Mouse (Mus musculus) bone marrow, adult 2 months (tissue): ENCODE measurements around the gene Atp6v0a2. TPM values are rescaled to one million over a fixed set of nuclear protein-coding genes. Genes with fewer than 3 reads are reported as not detected.

ENCODE experiments used
- H3K27ac ChIP-seq: fragments of 200-500 bp; 2 replicates; pipeline ENCODE4 v1.5.1; 2012; ENCODE audit warnings: low read depth, mild to moderate bottlenecking, control low read depth, inconsistent platforms, low read length; ENCODE audit not compliant: control insufficient read depth, poor library complexity, insufficient read depth
- H3K4me1 ChIP-seq: fragments of 200-500 bp; 2 replicates; pipeline ENCODE4 v1.6.1; 2011; ENCODE audit warnings: low read length; ENCODE audit not compliant: control insufficient read depth, insufficient read depth
- H3K4me3 ChIP-seq: fragments of 200-500 bp; replicated peaks from 2 replicates; pipeline ENCODE3; 2011; ENCODE audit warnings: mild to moderate bottlenecking, low read depth, low read length, control low read depth; ENCODE audit not compliant: control insufficient read depth
- CTCF ChIP-seq: fragments of 200-500 bp; IDR thresholded peaks from 2 replicates; pipeline ENCODE4 v1.5.1; 2011; ENCODE audit warnings: low read length, control low read depth; ENCODE audit not compliant: control insufficient read depth, insufficient read depth
- POLR2A ChIP-seq: fragments of 200-500 bp; IDR thresholded peaks from 2 replicates; pipeline ENCODE4 v1.6.1; 2011; ENCODE audit warnings: low read depth, mild to moderate bottlenecking, control low read depth, low read length, borderline replicate concordance; ENCODE audit not compliant: control insufficient read depth
- WGBS: fragments of 180-500 bp; shearing (Covaris S2); methylation state at CpG from one replicate; pipeline ENCODE4 v1.1.7; 2018; 5-methylcytosine and 5-hydroxymethylcytosine counted together
- polyA plus RNA-seq: library from polyadenylated mRNA; stranded (reverse); fragments of >200 nt; gene quantifications from 2 replicates; pipeline ENCODE4 v1.2.4, GENCODE M21; 2011; ENCODE audit warnings: low replicate concordance; ENCODE audit not compliant: missing spikeins, insufficient read depth, insufficient read length

Gene Atp6v0a2
- polyA plus RNA-seq, 1 experiment = 23.4 TPM

- no peak overlapping the region for H3K4me3 ChIP-seq
- WGBS = 86% methylated on average over 3 of the region's 3 CpGs
- H3K4me1 ChIP-seq = no peaks in the 10 kb centered on the region
- H3K27ac ChIP-seq = no peak overlapping the region
- TF ChIP-seq CTCF = no peak
- TF ChIP-seq POLR2A = no peak
These were observed 115.5 kb downstream of the Atp6v0a2 start for GRCm38 (mm10) chr5:124743841-124744240.

- Histone ChIP-seq H3K27ac (no peak overlapping the region), H3K4me3 (no peak overlapping the region), H3K4me1 (no peaks in the 10 kb centered on the region)
- TF ChIP-seq POLR2A (no peak), CTCF (no peak)
- WGBS = 91% methylated on average over 15 of the region's 15 CpGs
These were observed 117.8 kb downstream of the Atp6v0a2 start for GRCm38 (mm10) chr5:124746220-124746619.

GRCm38 (mm10) chr5:124748296-124748695, 119.9 kb downstream of the Atp6v0a2 start:
- TF ChIP-seq POLR2A (no peak), CTCF (no peak)
- H3K27ac ChIP-seq = no peak overlapping the region
- no peak overlapping the region for H3K4me3 ChIP-seq
- no peaks in the 10 kb centered on the region for H3K4me1 ChIP-seq
- WGBS = 83% methylated on average over 18 of the region's 18 CpGs

GRCm38 (mm10) chr5:124751656-124752055, 123.3 kb downstream of the Atp6v0a2 start:
- 79% methylated on average over 9 of the region's 9 CpGs for WGBS
- no peak overlapping the region for H3K4me3 ChIP-seq

GRCm38 (mm10) chr5:124761011-124761410, 132.6 kb downstream of the Atp6v0a2 start:
- TF ChIP-seq POLR2A (no peak), CTCF (peak; percentile 53)
- 53% methylated on average over 18 of the region's 18 CpGs for WGBS
- Histone ChIP-seq H3K4me3 (no peak overlapping the region), H3K4me1 (no peaks in the 10 kb centered on the region), H3K27ac (no peak overlapping the region)

More at GRCm38 (mm10) chr5:124751656-124752055, 123.3 kb downstream of the Atp6v0a2 start:
- Histone ChIP-seq H3K4me1 (no peaks in the 10 kb centered on the region; the same call in 1 of the 2 replicates), H3K27ac (no peak overlapping the region)
- no peak for TF ChIP-seq CTCF
- no peak for TF ChIP-seq POLR2A

GRCm38 (mm10) chr5:124761787-124762186, 133.4 kb downstream of the Atp6v0a2 start:
- H3K27ac ChIP-seq = no peak overlapping the region
- H3K4me1 ChIP-seq = no peaks in the 10 kb centered on the region
- 80% methylated on average over 1 of the region's 1 CpGs for WGBS
- TF ChIP-seq POLR2A = no peak
- no peak for TF ChIP-seq CTCF
- H3K4me3 ChIP-seq = no peak overlapping the region

Other genes with a start within 250 kb of the Atp6v0a2 start
- 26.5 and 50.4 TPM in 2 replicates for gene Sbno1, start 202.6 kb upstream of the Atp6v0a2 start, polyA plus RNA-seq
- 100.0 and 137 TPM in 2 replicates for gene Kmt5a, start 188.6 kb upstream of the Atp6v0a2 start, polyA plus RNA-seq
- gene Rilpl2, start 150.2 kb upstream of the Atp6v0a2 start, polyA plus RNA-seq = 13.5 and 18.3 TPM in 2 replicates
- 12.7 and 24.2 TPM in 2 replicates for gene Snrnp35, start 145.4 kb upstream of the Atp6v0a2 start, polyA plus RNA-seq
- gene Rilpl1, start 97.2 kb upstream of the Atp6v0a2 start, polyA plus RNA-seq = 1.4 and 6.2 TPM in 2 replicates
- gene Tmed2, start 87.9 kb upstream of the Atp6v0a2 start, polyA plus RNA-seq = 117 TPM in 2 replicates
- gene Ddx55, start 75.7 kb upstream of the Atp6v0a2 start, polyA plus RNA-seq = 11.7 and 22.9 TPM in 2 replicates
- gene Eif2b1, start 49.4 kb upstream of the Atp6v0a2 start, polyA plus RNA-seq = 14.9 and 16.6 TPM in 2 replicates
- 7.8 and 8.3 TPM in 2 replicates for gene Gtf2h3, start 49.4 kb upstream of the Atp6v0a2 start, polyA plus RNA-seq
- gene Dnah10, start 96.5 kb downstream of the Atp6v0a2 start, polyA plus RNA-seq = 0.09 TPM in 1 of 2 replicates, not detected in the other
- 2.8 and 2.9 TPM in 2 replicates for gene Ccdc92, start 233.8 kb downstream of the Atp6v0a2 start, polyA plus RNA-seq
- 10.8 and 12.2 TPM in 2 replicates for gene Zfp664, start 234.1 kb downstream of the Atp6v0a2 start, polyA plus RNA-seq